ENCODE assay signal across 22 mouse cellular contexts in genomic region chr1:75187914-75188483, GRCm38 (mm10). TPM values are rescaled to one million over a fixed set of nuclear protein-coding genes. Genes with fewer than 3 reads are reported as not detected.
A peak's percentile ranks its signal among the peaks of the same experiment; 100 is the strongest.
DNase-seq lines count a peak whose midpoint lies in the region; ATAC-seq lines count a peak whose summit lies in the region.
"Had no signal": no experiment of that assay in that cellular context is flagged by ENCODE, and none has a peak within 500 bp of the region (broad histone marks: within the 10 kb centered on the region; RNA-seq: fewer than 3 reads in every experiment).

No protein-coding gene starts in this region.

- H3K9me3 ChIP-seq in megakaryocyte, embryonic 14.5 days: no peaks in the 10 kb centered on the region
- H3K9me3 ChIP-seq: embryonic facial prominence, embryonic 13.5 days; forebrain, embryonic 15.5 days; heart, embryonic 12.5 days; hindbrain, embryonic 15.5 days; intestine, embryonic 15.5 days; neural tube, embryonic 15.5 days had no signal

- H3K36me3 ChIP-seq in megakaryocyte, embryonic 14.5 days (replicated peaks; ENCODE audit: low read length): peaks cover 74% of the 10 kb centered on the region

- intact Hi-C loops in heart, postnatal 14 days (cut with DNase I): no loop called here

- H3K4me3 ChIP-seq in megakaryocyte, embryonic 14.5 days (replicated peaks): peak overlapping the region; percentile 64
- H3K4me3 ChIP-seq: embryonic facial prominence, embryonic 13.5 days; forebrain, embryonic 15.5 days; heart, embryonic 12.5 days; hindbrain, embryonic 15.5 days; intestine, embryonic 15.5 days; left cerebral cortex, adult 2 months; neural tube, embryonic 15.5 days had no signal

- DNase-seq in lung, postnatal 25 days (ENCODE audit: low spot score): peak; percentile 48
- DNase-seq in lung, postnatal 14 days: no peak
- DNase-seq in heart, postnatal 14 days: no peak
- no peak for DNase-seq in adrenal gland, postnatal 25 days
- no peak for DNase-seq in c-Kit-positive CD71-positive TER-119-positive erythroid progenitor cells, embryonic 14.5 days (ENCODE audit: low spot score)
- DNase-seq: cerebellum, adult 9-11 months; heart, postnatal 36 days; kidney, postnatal 36 days; layer of hippocampus, adult 9-11 months; left cerebral cortex, postnatal 4 days; midbrain, embryonic 14.5 days; right cerebral cortex, postnatal 14 days; spleen, adult 18-20 months had no signal

- H3K4me1 ChIP-seq in megakaryocyte, embryonic 14.5 days: peaks cover 69% of the 10 kb centered on the region

- ATAC-seq in granulocyte monocyte progenitor cell, adult 5-6 weeks (replicated peaks; ENCODE audit: poor library complexity, severe bottlenecking): peak; percentile 74
- ATAC-seq: forebrain, embryonic 15.5 days; intestine, embryonic 15.5 days had no signal

- no peaks in the 10 kb centered on the region for H3K27me3 ChIP-seq in megakaryocyte, embryonic 14.5 days (replicated peaks)
- H3K27me3 ChIP-seq: embryonic facial prominence, embryonic 13.5 days; forebrain, embryonic 15.5 days; heart, embryonic 12.5 days; hindbrain, embryonic 15.5 days; intestine, embryonic 15.5 days; neural tube, embryonic 15.5 days had no signal

RNA-seq across cellular contexts. Expression of gene Ankzf1, which starts 4.0 kb away (rescaled TPM):
- total RNA-seq in granulocyte monocyte progenitor cell, adult 5-6 weeks (2014; fragmentation: Nextera tagmentation): 11.3 and 11.6 TPM in 2 replicates
- 20.0 and 20.9 TPM in 2 replicates for total RNA-seq in granulocyte monocyte progenitor cell, adult 5-6 weeks (2017)
- 0.68 and 8.0 TPM in 2 replicates for polyA plus RNA-seq in megakaryocyte, embryonic 14.5 days (2012; ENCODE audit: insufficient read depth, low replicate concordance)
- total RNA-seq in heart, postnatal 14 days (2021): 10 to 100 TPM; 13.5 to 13.6 TPM
- total RNA-seq in adrenal gland, postnatal 25 days (2021): 23.5 and 26.4 TPM in 2 replicates

RNA-seq across cellular contexts. Expression of gene Atg9a, which starts 4.0 kb away (rescaled TPM):
- 21.5 and 25.7 TPM in 2 replicates for total RNA-seq in granulocyte monocyte progenitor cell, adult 5-6 weeks (2014; fragmentation: Nextera tagmentation)
- total RNA-seq in granulocyte monocyte progenitor cell, adult 5-6 weeks (2017): 5.1 and 13.4 TPM in 2 replicates
- 58.1 and 99.4 TPM in 2 replicates for polyA plus RNA-seq in megakaryocyte, embryonic 14.5 days (2012; ENCODE audit: insufficient read depth, low replicate concordance)
- 10 to 100 TPM; 61.1 to 68.8 TPM for total RNA-seq in heart, postnatal 14 days (2021)
- 45.3 and 50.6 TPM in 2 replicates for total RNA-seq in adrenal gland, postnatal 25 days (2021)

RNA-seq across cellular contexts. Expression of gene Abcb6, which starts 7.8 kb away (rescaled TPM):
- total RNA-seq in granulocyte monocyte progenitor cell, adult 5-6 weeks (2014; fragmentation: Nextera tagmentation): 8.9 and 10.1 TPM in 2 replicates
- 7.5 and 8.4 TPM in 2 replicates for total RNA-seq in granulocyte monocyte progenitor cell, adult 5-6 weeks (2017)
- 6.4 and 12.6 TPM in 2 replicates for polyA plus RNA-seq in megakaryocyte, embryonic 14.5 days (2012; ENCODE audit: insufficient read depth, low replicate concordance)
- 10 to 100 TPM; 25.7 to 26.4 TPM for total RNA-seq in heart, postnatal 14 days (2021)
- 29.9 and 33.1 TPM in 2 replicates for total RNA-seq in adrenal gland, postnatal 25 days (2021)

RNA-seq across cellular contexts. Expression of gene Zfand2b, which starts 19.6 kb away (rescaled TPM):
- 18.4 and 19.0 TPM in 2 replicates for total RNA-seq in granulocyte monocyte progenitor cell, adult 5-6 weeks (2014; fragmentation: Nextera tagmentation)
- 9.5 and 18.2 TPM in 2 replicates for total RNA-seq in granulocyte monocyte progenitor cell, adult 5-6 weeks (2017)
- 20.4 and 28.1 TPM in 2 replicates for polyA plus RNA-seq in megakaryocyte, embryonic 14.5 days (2012; ENCODE audit: insufficient read depth, low replicate concordance)
- 10 to 100 TPM; 16.0 to 16.7 TPM for total RNA-seq in heart, postnatal 14 days (2021)
- total RNA-seq in adrenal gland, postnatal 25 days (2021): 36.0 and 39.8 TPM in 2 replicates

RNA-seq across cellular contexts. Expression of gene Glb1l, which starts 22.6 kb away (rescaled TPM):
- total RNA-seq in granulocyte monocyte progenitor cell, adult 5-6 weeks (2014; fragmentation: Nextera tagmentation): 37.1 and 57.6 TPM in 2 replicates
- total RNA-seq in granulocyte monocyte progenitor cell, adult 5-6 weeks (2017): 13.0 and 15.0 TPM in 2 replicates
- polyA plus RNA-seq in megakaryocyte, embryonic 14.5 days (2012; ENCODE audit: insufficient read depth, low replicate concordance): 0.47 and 1.1 TPM in 2 replicates
- 1 to 10 TPM; 5.2 to 6.7 TPM for total RNA-seq in heart, postnatal 14 days (2021)
- total RNA-seq in adrenal gland, postnatal 25 days (2021): 24.2 and 28.7 TPM in 2 replicates
